Mouse (Mus musculus) macrophage (primary cell): ENCODE results near the gene Tenm4. TPM values are rescaled to one million over a fixed set of nuclear protein-coding genes. Genes with fewer than 3 reads are reported as not detected.

Source experiments
- H3K27ac ChIP-seq: fragments of 350-480 bp; formaldehyde crosslinking; 2 replicates; pipeline ENCODE4 v1.9.0; 2021
- H3K36me3 ChIP-seq: fragments of 350-480 bp; formaldehyde crosslinking; 2 replicates; pipeline ENCODE4 v1.9.0; 2021; ENCODE audit errors: inconsistent target
- H3K4me3 ChIP-seq: fragments of 350-480 bp; formaldehyde crosslinking; 2 replicates; pipeline ENCODE4 v1.9.0; 2021; ENCODE audit errors: inconsistent target
- H3K79me2 ChIP-seq: fragments of 350-480 bp; formaldehyde crosslinking; 2 replicates; pipeline ENCODE4 v1.9.0; 2021; ENCODE audit errors: inconsistent target
- WGBS: methylation state at CpG from one replicate; pipeline ENCODE4 v1.1.7; 2026; ENCODE audit warnings: inconsistent platforms; ENCODE audit not compliant: missing documents; 5-methylcytosine and 5-hydroxymethylcytosine counted together
- polyA plus RNA-seq: library from polyadenylated mRNA; stranded (reverse); fragments of 250-400 nt; gene quantifications from 3 replicates; pipeline ENCODE4 v1.2.4, GENCODE M21; 2018; ENCODE audit warnings: inconsistent platforms

The Tenm4 gene
- polyA plus RNA-seq, 1 experiment from 2014 or later: 1.3 TPM

DNA sequence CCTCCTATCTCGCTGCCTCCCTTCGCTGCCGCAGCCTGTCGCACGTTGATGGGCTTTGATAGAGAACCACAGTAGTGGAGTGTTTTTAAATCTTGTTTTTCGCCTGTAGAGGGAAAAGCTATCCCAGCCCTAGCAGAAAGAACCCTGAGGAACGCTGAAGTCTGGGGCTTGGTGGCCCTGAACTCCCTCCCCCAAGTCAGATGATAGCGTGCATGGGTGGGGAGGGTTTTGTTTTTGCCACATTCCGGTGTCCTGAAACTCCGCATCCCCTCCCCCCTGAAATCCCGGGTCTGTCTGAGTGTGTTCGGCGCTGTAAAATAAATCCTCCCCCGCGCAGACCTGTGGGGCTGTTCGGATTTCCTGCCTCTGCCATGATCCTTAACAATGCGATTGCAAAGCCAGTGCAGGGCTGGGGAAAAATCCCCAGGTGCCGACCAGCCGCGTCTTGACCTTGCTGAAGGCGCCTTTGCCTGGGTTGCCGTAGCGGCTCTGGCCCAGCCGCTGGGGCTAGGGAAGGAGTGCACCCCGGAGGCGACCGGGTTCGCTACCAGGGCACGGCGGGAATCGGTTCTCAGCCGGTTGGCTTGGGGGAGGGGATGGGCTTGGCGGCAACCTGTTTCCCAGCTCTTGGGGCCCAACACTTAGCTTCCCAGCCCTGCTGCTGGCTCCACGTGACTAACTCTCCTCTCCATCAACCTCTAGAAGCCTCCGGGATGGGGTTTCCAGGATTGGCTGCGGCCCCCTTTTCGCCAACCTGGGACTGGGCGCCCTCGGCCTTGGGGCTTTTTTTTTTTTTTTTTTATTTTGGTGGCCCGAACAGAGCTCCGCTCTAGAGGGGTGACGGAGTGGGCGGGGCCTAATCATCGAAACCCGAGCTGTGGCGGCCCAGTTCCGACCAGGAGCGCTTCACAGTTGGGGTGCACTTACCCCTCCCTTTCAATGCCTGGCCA lies 41.8 kb downstream of the Tenm4 start:
- WGBS: under 1% methylated on average over 46 of the region's 48 CpGs
- Histone ChIP-seq H3K79me2 (no peaks in the 10 kb centered on the region), H3K4me3 (no peak overlapping the region), H3K27ac (no peak overlapping the region), H3K36me3 (no peaks in the 10 kb centered on the region)

DNA sequence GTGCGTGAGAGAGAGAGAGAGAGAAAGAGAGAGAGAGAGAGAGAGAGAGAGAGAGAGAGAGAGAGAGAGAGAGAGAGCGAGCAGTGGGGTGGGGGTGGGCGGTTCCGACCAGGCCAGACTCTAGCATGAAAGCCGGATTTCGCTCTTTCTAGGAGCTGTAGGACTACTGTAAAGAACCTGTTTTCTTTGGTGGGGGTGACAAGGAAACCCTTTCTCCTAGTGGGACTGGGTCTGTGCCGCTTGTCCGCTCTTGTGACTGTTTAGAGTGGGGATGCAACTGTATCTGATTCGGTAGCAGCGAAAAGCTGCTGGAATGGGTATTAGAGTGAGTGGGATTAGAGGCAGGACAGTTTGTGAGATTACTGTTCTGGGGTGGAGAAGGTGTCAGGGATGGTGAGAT lies 42.7 kb downstream of the Tenm4 start:
- Histone ChIP-seq H3K4me3 (no peak overlapping the region), H3K27ac (no peak overlapping the region), H3K79me2 (no peaks in the 10 kb centered on the region), H3K36me3 (no peaks in the 10 kb centered on the region)
- 68% methylated on average over 4 of the region's 10 CpGs for WGBS

DNA sequence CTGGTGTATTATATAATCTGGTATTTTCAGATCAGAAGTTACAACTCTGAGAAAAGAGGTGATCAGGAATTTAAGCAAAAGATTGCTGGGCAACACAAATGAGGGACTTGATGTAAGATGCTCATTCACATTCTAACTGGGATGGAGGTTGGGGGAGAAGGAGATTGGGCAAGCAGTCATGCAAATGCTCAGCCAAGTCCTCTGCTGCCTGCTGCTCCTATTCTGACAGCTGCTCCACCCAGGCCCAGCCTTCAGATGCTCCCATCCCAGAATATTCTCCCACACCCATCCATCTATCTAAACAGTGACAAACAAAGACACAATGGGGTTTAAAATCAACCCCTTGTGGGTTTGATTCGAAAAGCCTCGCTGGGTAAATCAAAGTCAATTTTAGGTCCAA lies 43.8 kb downstream of the Tenm4 start:
- H3K27ac ChIP-seq: no peak overlapping the region
- H3K4me3 ChIP-seq: no peak overlapping the region
- H3K36me3 ChIP-seq: no peaks in the 10 kb centered on the region
- WGBS: 65% methylated on average over 2 of the region's 2 CpGs
- no peaks in the 10 kb centered on the region for H3K79me2 ChIP-seq

DNA sequence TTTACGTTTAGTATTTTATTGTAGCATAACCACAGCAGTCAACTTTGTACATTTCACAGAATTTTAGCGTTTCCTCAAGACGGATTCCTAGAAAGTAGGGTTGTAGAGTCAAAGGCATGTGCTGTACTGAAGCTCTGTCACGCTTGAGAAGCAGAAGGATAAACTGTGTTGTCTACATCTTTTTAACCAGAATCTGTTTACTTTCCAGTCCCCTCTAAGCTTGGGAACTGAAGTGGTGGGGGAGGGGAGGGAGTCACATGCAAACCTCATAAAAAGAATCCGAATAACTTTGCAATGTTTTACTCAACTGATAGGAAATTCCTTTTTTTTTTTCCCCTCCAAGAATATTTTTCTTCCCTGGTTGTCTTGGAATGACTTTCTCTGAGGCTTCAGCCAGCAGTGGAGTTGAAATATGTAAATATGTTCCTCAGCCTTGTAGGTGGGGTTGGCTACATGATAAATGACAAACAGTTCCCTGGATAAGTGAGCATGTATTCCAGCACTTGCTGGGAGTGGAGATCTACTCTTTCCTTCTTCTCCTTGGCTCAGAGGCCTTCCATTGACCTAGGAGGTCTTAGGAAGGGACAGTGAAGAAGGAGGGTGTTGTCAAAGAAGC lies 45.0 kb downstream of the Tenm4 start:
- Histone ChIP-seq H3K36me3 (no peaks in the 10 kb centered on the region), H3K79me2 (no peaks in the 10 kb centered on the region), H3K27ac (no peak overlapping the region), H3K4me3 (no peak overlapping the region)
- 63% methylated on average over 5 of the region's 5 CpGs for WGBS

DNA sequence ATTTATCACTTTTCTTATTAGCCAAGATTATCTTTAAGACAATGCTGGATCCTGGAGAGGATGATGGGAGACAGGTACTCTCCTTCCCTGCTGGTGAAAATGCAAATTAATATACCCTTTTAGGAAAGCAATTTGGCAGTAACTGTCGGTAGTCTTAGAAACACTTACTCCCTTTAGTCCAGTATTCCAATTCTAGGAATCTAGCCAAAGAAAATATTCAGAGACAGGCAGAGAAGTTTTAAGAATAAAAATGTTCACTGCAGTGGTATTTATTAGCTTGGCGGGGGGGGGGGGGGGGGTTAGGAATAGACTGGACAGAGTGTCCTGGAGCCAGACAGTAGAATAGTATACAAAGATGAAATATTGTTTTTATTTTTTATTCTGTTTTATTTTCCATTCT lies 48.3 kb downstream of the Tenm4 start:
- Histone ChIP-seq H3K79me2 (no peaks in the 10 kb centered on the region), H3K4me3 (no peak overlapping the region), H3K27ac (no peak overlapping the region), H3K36me3 (no peaks in the 10 kb centered on the region)
- 85% methylated on average over 2 of the region's 2 CpGs for WGBS

DNA sequence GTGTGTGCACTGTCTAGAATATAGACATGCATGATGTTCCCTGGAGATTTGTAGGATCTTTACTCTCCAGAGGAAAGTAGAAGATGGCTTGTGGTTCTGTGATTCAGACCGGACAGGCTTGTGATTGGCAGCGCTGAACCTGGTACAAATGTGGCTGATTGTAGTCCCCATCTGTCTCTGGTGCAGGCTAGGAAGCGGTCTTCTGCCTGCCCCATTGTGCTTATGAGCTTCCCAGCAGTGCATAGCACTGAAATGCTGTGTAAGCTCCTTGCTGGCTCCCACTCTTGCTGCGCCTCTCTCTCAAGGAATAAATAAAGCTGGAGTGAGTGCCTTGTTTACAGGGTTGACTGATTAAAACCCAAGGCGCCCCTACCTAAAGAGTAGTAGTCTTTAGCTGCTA lies 49.6 kb downstream of the Tenm4 start:
- no peak overlapping the region for H3K27ac ChIP-seq
- no peaks in the 10 kb centered on the region for H3K79me2 ChIP-seq
- no peaks in the 10 kb centered on the region for H3K36me3 ChIP-seq
- 85% methylated on average over 5 of the region's 5 CpGs for WGBS
- H3K4me3 ChIP-seq: no peak overlapping the region

DNA sequence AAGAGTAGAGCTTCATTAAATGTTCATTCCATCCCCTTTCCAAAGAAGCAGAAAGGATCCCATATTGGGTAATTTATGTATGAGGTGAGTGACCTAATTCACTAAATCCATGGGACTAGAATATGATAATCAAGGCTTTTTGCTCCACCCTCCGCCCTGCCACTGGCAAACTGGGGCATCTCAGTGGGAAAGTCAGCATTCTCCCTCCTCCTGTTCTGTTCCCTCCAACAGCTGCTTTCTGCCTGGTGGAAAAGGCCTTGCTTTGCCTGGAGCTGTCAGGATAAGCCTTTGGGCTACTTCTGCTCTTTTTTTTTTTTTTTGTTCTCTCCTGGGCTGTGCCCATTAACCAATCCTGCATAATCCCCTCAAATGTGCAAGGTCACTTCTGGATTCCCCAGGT lies 51.5 kb downstream of the Tenm4 start:
- Histone ChIP-seq H3K79me2 (no peaks in the 10 kb centered on the region), H3K4me3 (no peak overlapping the region), H3K36me3 (no peaks in the 10 kb centered on the region), H3K27ac (no peak overlapping the region)
- 92% methylated on average over 1 of the region's 1 CpGs for WGBS

DNA sequence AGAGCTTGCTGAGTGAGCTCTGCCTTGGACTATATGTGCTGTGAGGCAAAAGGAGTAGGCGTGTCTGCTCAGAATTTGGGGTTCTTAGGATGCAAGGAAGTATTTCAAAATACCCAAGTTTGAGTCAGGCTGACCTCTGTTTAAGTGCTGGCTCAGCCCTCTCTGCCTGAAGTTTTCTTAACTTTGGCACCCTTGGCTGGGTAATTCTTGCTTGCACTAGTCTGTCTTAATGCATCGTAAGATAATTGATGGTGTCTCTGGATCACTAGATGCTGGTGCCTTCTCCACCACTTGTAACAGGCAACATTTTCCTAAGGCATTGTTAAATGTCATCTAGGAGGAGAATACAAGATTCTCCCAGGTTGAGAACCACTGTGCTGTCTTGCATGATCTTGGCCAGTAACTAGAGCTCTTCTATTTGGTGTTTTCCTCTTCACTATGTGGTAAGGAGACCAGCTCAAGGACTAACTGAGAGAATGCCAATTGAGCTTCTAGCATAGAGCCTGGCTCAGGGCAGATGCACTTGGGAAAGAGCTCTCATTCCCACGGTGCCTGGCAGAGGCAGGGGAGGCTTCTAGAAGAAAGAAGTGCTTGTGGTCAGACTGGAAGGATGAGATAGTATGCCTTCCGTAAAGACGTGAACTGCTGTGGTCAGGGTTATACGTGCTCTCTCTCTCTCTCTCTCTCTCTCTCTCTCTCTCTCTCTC lies 57.7 kb downstream of the Tenm4 start:
- no peaks in the 10 kb centered on the region for H3K36me3 ChIP-seq
- 74% methylated on average over 3 of the region's 6 CpGs for WGBS
- no peak overlapping the region for H3K27ac ChIP-seq
- H3K4me3 ChIP-seq: no peak overlapping the region
- H3K79me2 ChIP-seq: no peaks in the 10 kb centered on the region

DNA sequence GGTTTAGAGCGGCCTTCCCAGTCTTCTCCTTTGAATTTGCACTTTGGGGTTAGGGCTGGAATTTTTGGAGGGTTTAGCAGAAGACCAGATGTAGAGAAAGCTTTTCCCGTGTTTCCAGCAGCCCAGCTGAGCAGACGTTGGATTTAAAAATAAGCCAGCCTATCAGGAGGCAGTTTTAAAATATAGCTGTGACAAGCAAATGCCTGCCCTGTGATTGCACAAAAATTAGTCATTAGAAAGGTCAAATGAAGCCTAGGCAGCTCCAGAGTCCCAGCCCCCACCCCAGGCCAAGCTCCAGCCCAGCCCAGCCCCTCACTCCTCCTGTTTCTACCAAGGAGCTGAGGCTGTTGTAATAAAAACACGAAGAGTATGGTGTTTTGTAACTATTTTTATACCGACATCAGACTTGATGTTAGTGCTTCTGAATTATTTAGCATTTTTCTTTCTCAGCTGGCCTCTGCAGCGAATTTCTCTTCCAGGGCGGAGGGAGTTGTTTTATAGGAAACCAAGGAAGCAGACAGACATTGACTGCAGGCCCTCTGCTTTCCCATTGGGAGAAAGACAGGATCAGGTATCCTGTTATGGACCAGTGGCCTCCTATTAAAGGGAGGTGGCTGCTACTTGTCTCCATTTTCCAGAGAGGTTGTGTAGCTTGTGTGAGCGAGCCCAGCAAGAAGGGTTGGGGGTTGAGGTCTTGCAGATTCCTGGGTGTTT lies 59.1 kb downstream of the Tenm4 start:
- H3K27ac ChIP-seq: no peak overlapping the region
- WGBS: 89% methylated on average over 8 of the region's 8 CpGs
- no peak overlapping the region for H3K4me3 ChIP-seq
- H3K79me2 ChIP-seq: no peaks in the 10 kb centered on the region
- H3K36me3 ChIP-seq: no peaks in the 10 kb centered on the region

DNA sequence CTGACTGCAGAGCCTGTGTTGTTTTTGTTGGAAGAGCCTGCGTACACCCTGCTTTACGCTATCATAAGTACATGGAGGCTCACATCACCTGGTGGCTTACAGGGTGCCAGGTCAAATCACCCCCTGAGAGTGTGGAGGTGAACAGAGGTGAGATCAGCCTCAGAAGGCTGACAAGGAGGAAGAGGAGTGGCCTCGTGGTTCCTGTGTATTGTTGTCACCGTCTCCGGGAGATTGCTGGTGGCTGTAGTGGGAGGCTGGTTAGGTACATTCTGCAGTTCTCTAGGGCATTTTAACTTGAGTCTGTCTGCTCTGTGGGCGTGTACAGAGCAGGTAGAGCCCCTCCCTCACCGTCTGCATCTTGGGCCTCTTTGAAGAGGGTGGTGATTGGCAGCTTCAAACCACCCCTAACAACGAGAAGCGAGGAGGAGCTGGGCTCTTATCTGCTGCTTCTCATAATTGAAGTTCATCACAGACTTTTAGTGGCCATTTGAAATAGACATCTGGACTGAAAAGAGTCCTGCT lies 59.7 kb downstream of the Tenm4 start:
- Histone ChIP-seq H3K79me2 (no peaks in the 10 kb centered on the region), H3K27ac (no peak overlapping the region), H3K36me3 (no peaks in the 10 kb centered on the region), H3K4me3 (no peak overlapping the region)
- WGBS: 53% methylated on average over 8 of the region's 9 CpGs

DNA sequence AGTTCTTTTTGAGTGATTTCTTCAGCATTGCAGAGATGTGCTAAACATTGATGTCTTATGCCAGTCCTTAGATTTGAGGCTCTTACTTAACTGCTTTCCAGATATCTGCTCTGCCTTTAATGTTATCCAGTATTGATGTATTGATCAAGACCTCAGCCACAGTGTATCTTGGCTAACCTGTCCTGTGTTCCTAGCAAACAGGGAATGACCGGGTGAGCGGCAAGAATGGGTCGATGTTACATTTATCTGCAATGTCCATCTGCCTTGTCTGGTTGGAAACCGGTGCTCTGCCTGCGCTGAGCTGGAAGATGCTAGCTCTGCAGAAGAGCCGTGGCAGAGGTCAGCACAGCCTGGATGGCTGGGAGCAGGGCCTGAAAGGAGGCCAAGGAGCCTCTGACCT lies 64.8 kb downstream of the Tenm4 start:
- Histone ChIP-seq H3K36me3 (no peaks in the 10 kb centered on the region), H3K4me3 (no peak overlapping the region), H3K79me2 (no peaks in the 10 kb centered on the region), H3K27ac (no peak overlapping the region)
- 89% methylated on average over 6 of the region's 6 CpGs for WGBS

DNA sequence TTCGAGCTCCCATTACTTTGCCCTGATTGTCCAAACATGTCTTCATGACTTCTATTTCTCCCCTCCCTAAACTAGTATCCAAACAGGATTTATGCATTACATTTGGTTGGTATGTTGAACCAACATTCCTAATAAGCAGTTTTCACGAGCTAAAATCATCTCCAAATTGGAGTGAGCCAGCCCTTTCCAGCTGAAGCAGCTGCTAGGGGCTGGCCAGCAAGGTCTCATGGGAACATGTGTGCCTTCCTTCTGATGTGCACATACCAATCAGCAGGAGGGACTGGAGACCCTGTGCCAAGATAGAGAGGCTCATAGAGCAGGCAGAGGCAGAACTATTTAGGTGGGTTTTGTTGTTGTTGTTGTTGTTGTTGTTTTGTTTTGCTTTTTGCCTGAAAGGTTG lies 69.6 kb downstream of the Tenm4 start:
- WGBS: 71% methylated on average over 2 of the region's 2 CpGs
- Histone ChIP-seq H3K36me3 (no peaks in the 10 kb centered on the region), H3K27ac (no peak overlapping the region), H3K79me2 (no peaks in the 10 kb centered on the region), H3K4me3 (no peak overlapping the region)

DNA sequence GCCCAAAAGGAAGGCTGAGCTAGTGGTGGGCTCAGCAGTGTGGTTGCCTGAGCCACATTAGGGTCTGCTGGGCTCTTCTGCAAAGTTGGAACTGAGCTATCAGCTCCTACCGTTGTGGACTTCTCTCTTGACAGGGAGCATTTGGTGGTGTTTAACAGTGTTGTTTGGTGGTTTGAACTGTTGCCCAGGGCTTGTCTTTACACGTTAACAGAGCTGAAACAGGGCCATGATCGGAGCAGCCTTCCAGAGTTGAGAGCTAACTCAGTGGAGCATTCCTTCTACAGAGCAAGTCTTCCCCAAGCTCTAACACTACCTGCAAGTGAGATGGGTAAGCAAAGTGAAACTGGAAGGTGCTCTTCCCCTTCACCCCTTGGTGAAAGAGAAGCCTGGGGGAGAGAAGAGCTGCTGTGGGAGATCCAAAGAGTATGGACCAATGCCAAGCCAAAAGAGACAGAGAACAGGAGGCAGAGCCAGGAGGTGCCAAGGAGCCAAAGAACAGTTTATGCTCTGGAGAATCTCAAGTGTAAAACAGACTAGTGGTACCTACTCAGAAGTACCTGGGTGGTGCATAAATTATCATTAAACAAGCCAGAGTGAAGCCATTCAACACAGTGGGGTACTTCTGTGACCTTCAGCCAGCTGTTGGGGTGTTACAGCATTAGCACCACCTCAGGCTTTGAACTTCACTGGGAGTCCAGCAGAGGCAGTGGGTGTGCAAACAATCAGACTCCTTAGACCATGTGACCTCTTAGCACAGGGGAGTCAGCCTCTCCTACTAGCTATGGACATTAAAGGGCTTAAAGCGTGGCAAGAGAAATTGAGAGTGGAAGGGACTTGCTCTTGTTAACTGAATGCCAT lies 71.5 kb downstream of the Tenm4 start:
- H3K27ac ChIP-seq: no peak overlapping the region
- 78% methylated on average over 4 of the region's 4 CpGs for WGBS
- no peaks in the 10 kb centered on the region for H3K79me2 ChIP-seq
- H3K4me3 ChIP-seq: no peak overlapping the region
- no peaks in the 10 kb centered on the region for H3K36me3 ChIP-seq

DNA sequence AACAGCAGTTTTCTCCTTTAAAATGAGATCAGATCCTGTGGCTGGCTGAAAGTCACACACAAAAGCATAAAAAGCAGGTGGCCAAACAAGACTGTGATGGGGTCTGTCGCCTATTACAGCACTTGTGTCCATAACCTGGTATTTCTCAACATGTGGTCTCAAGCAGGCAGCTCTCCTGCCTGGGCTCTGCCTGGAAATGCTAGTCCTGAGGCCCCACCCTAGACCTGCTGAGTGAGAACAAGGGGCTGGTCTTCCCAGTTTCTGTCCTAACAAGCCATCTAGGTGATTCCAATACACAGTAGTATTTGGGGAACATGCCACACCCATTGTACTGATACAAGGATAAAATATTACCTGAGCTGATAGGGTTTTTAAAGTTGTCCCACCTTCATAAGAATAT lies 73.8 kb downstream of the Tenm4 start:
- 57% methylated on average over 1 of the region's 1 CpGs for WGBS
- no peaks in the 10 kb centered on the region for H3K79me2 ChIP-seq

More for the DNA sequence above, 73.8 kb downstream of the Tenm4 start:
- Histone ChIP-seq H3K36me3 (no peaks in the 10 kb centered on the region), H3K4me3 (no peak overlapping the region), H3K27ac (no peak overlapping the region)
